Mouse (Mus musculus) lung, postnatal 0 days (tissue): ENCODE results near the gene 2010111I01Rik.
"Not testable (repeated sequence)": the region's sequence is repeated elsewhere in the genome, so short reads cannot be mapped to it uniquely, and the experiment has no call there.

Experiments
- CTCF ChIP-seq: IDR thresholded peaks from 2 replicates; pipeline ENCODE4 v1.5.1; 2016; ENCODE audit warnings: antibody characterized with exemption, mild to moderate bottlenecking
- EP300 ChIP-seq: IDR thresholded peaks from 2 replicates; pipeline ENCODE4 v1.6.1; 2016; ENCODE audit warnings: antibody characterized with exemption, mild to moderate bottlenecking, control low read depth

DNA sequence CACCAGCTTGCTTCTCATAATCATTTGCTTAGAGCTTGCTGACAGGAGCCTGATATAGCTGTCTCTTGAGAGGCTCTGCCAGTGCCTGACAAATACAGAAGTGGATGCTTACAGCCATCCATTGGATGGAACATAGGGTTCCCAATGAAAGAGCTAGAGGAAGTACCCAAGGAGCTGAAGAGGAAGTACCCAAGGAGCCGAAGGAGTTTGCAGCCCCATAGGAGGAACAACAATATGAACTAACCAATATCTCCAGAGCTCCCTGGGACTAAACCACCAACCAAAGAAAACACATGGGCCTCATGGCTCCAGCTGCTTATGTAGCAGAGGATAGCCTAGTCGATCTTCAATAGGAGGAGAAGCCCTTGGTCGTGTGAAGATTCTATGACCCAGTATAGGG, 42.8 kb downstream of the 2010111I01Rik start:
- TF ChIP-seq CTCF, EP300: not testable (repeated sequence)
